Mouse (Mus musculus) cerebellum, adult 18-20 months (tissue): ENCODE measurements around the gene Myo1b.
A peak's percentile ranks its signal among the peaks of the same experiment; 100 is the strongest.

ENCODE experiments used
- DNase-seq, 2 experiments: peaks; one replicate each; pipeline ENCODE4 v3.0.0; 2021

Myo1b gene

GRCm38 (mm10) chr1:51915576-51916156 lies at the start of gene Myo1b:
TSS of gene Myo1b (minus strand) at chr1:51916071.
- DNase-seq, result peak; percentile 9 to 23

GRCm38 (mm10) chr1:51964647-51965046 lies 48.8 kb upstream of the Myo1b start:
- no peak for DNase-seq

DNA sequence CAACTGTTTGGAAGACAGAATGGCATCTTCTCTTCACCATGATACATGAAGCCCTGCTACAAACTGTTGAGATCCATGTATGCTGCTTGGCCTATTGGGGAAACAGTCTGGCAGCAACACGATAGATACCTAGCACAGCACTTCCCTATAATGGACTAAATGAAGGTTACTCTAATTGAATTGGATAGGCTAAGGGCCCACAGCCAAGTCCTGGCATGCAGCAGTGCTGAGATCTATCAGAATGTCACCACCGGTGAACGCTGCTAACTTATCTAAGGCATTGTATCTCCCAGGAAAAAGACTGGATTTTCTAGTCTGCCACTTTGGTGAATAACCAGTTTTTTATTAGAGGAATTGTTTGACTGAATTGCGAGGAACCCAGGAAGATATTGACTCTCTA lies 31.2 kb upstream of the Myo1b start:
- no peak for DNase-seq

GRCm38 (mm10) chr1:51944755-51945154 lies 28.9 kb upstream of the Myo1b start:
- DNase-seq, result peak; percentile 38 to 47

DNA sequence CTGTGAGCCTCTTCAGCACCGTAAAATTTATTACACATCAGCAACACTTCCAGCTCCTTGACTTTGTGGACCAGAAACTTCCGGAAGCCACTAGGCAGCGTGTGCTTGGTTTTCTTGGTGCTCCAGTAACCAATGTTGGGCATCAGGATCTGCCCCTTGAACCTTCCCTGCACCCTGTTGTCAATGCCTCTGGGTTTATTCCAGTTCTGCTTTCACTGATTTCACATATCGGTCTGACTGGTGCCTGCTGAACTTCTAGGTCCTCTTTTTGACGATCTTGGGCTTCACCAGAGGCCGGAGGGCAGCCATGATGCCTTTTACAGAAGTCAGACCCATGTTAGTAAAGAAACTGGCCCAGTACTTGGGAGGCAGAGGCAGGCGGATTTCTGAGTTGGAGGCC lies 22.5 kb upstream of the Myo1b start:
- DNase-seq, result no peak

GRCm38 (mm10) chr1:51935006-51935405 lies 19.1 kb upstream of the Myo1b start:
- no peak for DNase-seq

GRCm38 (mm10) chr1:51934176-51934924 lies 18.5 kb upstream of the Myo1b start:
- no peak for DNase-seq

- DNase-seq, result no peak
These were observed 17.0 kb upstream of the Myo1b start for GRCm38 (mm10) chr1:51932826-51933225.

DNA sequence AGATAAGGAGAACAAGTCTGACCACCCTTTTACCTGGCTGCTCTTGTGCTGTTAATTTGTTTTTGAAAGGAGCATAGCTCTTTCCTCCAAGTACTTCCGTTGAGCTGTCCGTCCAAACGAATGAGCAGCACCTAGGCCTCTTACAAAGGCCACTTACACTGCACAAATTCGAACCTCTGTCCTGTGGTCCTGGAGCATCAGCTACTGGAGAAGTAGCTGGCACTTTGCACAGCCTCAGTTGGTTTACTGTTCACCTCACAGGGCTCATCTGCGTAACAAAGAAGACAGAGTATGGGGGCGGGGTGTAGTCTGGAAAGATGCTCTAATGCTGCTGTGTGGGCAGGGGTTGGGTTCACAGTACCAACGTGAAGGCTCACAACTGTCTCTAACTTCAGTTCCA lies 15.7 kb upstream of the Myo1b start:
- DNase-seq, result no peak

- DNase-seq, result no peak
These were observed 14.7 kb upstream of the Myo1b start for GRCm38 (mm10) chr1:51930584-51930983.

GRCm38 (mm10) chr1:51929557-51929956 lies 13.7 kb upstream of the Myo1b start:
- DNase-seq, result no peak

DNA sequence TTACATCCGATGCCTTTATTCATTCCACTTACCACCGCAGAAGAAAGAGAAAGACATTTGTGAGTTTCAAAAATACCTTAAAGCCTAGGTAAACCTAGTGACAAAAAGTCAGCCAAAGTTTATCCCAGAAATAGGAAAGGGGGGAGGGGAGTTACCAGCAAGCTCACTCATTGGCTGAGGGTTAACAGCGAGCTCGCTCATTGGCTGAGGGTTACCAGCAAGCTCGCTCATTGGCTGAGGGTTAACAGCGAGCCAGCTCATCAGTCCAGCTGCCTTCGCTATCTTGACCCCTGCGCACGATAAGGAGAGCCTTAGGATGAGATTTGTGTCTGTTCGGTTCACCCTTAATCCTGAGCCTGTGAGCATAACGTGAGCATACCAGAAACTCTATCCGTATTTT lies 6.9 kb upstream of the Myo1b start:
- DNase-seq, result no peak

GRCm38 (mm10) chr1:51916276-51916675 lies 405 bp upstream of the Myo1b start:
- no peak for DNase-seq

DNA sequence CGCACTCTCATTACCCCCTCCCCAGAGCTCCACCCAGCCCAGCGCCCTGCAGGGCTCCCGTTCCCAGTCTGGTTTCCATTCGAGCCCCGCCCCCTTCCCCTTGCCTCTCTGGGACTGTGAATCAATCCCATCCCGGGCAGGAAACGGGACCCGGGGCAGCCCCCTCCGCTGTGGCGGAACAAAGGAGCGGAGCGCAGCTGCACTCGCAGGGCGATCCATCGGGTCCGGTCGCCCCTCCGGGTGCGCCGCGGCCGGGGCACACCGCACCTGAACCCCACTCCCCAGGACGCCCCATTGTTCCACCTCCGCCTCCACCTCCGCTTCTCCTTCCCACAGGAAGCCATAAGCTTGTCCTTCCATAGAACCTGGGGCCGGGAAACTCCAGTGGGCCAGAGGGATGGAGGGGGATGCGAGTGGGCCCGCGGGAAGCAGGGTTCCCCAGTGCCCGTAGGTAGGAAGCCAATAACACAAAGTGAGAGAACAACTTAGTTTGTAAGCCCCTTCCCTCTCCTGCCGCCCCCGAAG lies 758 bp downstream of the Myo1b start:
- DNase-seq, result peak; percentile 12 to 15

- DNase-seq, result no peak
These were observed 1.8 kb downstream of the Myo1b start for GRCm38 (mm10) chr1:51914095-51914494.

- no peak for DNase-seq
These were observed 2.6 kb downstream of the Myo1b start for GRCm38 (mm10) chr1:51913071-51913814.

DNA sequence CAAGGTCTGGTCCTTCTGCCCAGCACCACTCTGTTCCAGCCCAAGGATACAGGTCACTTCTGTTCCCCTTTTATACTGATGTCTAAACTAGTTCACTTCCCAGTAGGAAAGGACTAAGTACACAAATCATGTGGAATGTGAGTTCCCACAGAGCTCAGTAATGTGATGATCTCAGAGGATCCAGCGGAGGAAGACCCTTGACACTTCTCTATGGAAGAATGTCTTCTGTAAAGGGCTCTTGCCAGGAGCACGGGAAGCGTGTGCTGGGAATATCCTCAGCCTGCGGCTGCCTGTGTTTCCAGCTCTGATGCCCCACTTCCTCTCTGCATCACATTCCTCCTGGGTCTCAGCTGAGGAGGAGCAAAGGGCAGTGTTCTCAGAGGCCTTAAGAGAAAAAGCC lies 4.5 kb downstream of the Myo1b start:
- DNase-seq, result no peak

DNA sequence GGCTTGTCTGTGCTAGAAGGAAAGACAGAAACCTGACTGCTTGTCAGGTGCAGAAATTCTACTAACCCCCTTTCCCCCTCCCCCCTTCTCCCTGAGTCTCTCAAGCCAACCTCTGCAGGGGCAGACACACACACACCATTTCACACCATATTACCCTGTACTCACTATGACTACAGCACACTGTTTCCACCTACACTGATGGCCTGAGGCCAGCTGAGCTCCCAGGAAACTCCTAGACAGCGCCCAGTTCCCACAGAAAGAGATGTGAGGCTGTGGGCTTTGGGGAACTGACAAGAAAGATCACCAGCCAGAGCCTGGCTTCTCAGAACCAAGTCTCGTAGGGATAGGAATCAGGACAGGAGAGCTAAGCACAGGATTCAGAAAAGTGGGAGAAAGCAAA lies 6.7 kb downstream of the Myo1b start:
- no peak for DNase-seq

DNA sequence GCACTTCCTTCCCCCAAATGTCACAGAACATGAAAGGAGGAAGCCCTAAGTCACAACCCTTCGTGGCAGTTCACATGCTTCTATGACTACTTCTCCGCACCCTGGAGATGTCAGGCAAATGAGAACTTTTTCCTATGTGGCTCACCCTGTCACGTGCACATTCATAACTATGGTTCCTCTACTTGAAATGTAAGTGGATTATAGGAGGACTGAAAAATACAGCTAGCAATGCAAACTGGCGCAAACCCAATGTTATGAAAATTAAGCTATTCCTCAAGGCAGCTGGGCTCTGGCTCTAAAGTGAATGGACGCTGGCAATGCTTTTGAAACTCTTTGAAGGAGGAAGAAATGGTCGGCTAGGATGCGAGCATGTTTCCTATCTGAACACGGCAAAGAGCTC lies 8.1 kb downstream of the Myo1b start:
- DNase-seq, result no peak

DNA sequence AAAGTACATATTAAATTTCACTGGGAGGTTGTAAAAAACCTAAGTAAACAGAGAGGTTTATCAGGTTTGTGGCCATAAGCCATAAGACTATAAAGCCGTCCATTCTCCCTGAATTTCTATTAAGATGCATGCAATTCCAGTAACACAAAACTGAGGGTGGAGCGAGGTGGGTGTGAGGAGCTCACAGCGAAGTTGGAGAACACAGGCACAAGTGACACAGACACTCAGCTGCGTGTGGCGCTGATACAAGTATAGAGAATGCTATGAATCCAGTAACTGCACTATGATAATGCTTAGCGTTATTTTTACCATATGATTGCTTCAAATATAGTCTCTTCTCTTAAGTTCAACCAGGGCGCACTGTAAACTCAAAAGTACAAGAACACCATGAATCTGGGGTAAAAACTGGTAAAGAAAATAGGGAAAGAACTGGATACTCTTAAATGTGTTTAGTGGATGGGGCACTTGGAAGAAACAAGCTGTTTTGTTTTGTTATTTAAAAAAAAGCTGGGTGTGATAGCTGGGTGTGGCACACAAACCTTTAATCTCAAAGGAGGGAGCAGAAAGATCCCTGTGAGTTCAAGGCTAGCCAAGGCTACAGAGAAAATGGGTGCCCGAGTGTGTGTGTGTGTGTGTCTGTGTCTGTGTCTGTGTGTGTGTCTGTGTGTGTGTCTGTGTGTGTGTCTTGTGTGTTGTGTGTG lies 9.5 kb downstream of the Myo1b start:
- no peak for DNase-seq

DNA sequence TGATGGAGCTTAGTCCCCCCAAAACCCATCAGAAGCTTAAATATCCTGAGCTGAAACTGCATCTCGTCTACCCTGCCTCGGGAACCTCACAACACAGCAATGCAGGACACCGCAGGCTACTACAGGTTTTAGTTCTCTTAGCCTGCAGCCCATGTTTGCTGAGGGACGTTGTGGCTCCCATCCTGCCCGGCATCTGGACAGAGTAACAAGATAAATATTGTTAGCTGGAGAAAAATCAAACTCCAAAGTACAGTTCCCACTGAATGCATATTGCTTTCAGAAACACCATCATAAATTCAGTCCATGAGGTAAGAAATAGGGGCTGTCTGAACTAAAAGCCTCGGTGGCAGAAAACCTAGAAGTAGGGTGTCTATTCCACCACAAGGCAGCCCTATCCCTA lies 10.8 kb downstream of the Myo1b start:
- DNase-seq, result no peak

GRCm38 (mm10) chr1:51897160-51897572 lies 18.7 kb downstream of the Myo1b start:
- DNase-seq, result no peak

GRCm38 (mm10) chr1:51895961-51896360 lies 19.9 kb downstream of the Myo1b start:
- no peak for DNase-seq
